Mouse (Mus musculus) embryonic fibroblast, embryonic 13.5 days (primary cell): Measurements from ENCODE around the gene Lat2. TPM values are rescaled to one million over a fixed set of nuclear protein-coding genes. Genes with fewer than 3 reads are reported as not detected.

Experiments
- H3K27ac ChIP-seq: 2 replicates; pipeline ENCODE4 v1.5.1; 2012; ENCODE audit warnings: low read length, control low read depth, inconsistent platforms; ENCODE audit not compliant: insufficient read depth
- H3K4me1 ChIP-seq: 2 replicates; pipeline ENCODE4 v1.6.1; 2011; ENCODE audit warnings: low read length; ENCODE audit not compliant: control insufficient read depth, insufficient read depth
- H3K4me3 ChIP-seq: 2 replicates; pipeline ENCODE4 v1.5.1; 2011; ENCODE audit warnings: mild to moderate bottlenecking, control low read depth, low read length; ENCODE audit not compliant: insufficient read depth
- CTCF ChIP-seq: IDR thresholded peaks from 2 replicates; pipeline ENCODE4 v1.5.1; 2011; ENCODE audit warnings: mild to moderate bottlenecking, control low read depth, low read length, moderate library complexity, borderline replicate concordance; ENCODE audit not compliant: insufficient read depth
- POLR2A ChIP-seq: IDR thresholded peaks from 2 replicates; pipeline ENCODE4 v1.6.1; 2011; ENCODE audit warnings: low read depth, mild to moderate bottlenecking, control low read depth, low read length, moderate library complexity
- polyA plus RNA-seq: library from polyadenylated mRNA; stranded (reverse); fragments of >200 nt; gene quantifications from 2 replicates; pipeline ENCODE4 v1.2.4, GENCODE M21; 2011; ENCODE audit warnings: low read depth; ENCODE audit not compliant: missing spikeins, insufficient read length

Gene Lat2
- polyA plus RNA-seq, 1 experiment, result 2.3 TPM

- TF ChIP-seq POLR2A, result no peak
- TF ChIP-seq CTCF, result no peak
- Histone ChIP-seq H3K4me3 (peak overlapping the region; percentile 98), H3K4me1 (peaks cover 4% of the 10 kb centered on the region; the same call in 1 of the 2 replicates), H3K27ac (peak overlapping the region; percentile 86)
Observed at GRCm38 (mm10) chr5:134638461-134639268, 23.8 kb upstream of the Lat2 start.

DNA sequence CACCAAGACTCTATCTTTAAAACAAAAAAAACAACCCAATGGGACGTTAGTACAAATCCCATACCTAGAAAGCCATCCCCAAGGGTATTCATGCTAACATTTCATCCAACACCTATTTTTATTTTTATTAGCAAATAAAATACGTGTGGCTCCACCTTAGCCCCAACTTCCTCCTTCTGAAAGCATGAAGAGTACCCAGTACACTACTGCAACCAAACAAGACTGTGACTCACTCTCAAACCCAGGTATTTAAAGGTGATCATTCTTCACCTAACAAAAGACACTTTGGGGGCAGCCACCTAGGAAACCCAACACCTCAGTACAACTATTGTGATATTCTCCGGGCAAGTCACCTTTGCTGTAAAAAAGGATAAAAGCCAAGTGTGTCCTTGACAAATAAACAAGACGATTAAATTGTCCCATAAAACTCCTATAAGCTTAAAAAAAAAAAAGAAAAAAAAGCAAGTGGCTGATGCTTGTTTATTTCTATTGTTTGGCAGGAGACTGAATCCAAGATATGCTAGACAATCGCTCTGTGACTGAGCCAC lies 23.1 kb upstream of the Lat2 start:
- no peak overlapping the region for H3K27ac ChIP-seq
- peak overlapping the region; percentile 98 for H3K4me3 ChIP-seq
- H3K4me1 ChIP-seq, result 0 out of 2 replicates have a peak, but pooled peaks cover 2% of the 10 kb centered on the region
- TF ChIP-seq POLR2A (no peak), CTCF (no peak)

DNA sequence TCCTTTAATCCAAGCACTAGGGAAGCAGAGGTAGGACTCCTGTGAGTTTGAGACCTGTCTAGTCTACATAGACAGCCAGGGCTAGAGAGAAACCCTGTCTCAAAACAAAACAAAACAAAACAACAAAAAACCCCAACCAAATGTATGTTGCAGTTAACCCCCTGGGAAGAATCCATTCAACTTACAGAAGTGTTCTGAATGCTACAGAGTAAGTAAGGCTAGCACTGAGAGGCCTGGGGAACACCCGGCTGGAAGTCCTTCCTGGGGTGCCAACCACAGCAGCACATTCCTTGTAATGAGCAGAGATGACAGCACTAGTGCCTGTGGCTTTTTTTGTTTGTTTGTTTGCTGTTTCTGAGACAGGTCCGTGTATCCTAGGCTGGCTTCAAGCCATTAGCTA lies 18.0 kb upstream of the Lat2 start:
- no peak overlapping the region for H3K27ac ChIP-seq
- TF ChIP-seq CTCF, result no peak
- TF ChIP-seq POLR2A, result no peak

GRCm38 (mm10) chr5:134630835-134631234 lies 16.0 kb upstream of the Lat2 start:
- Histone ChIP-seq H3K27ac (no peak overlapping the region), H3K4me1 (0 out of 2 replicates have a peak, but pooled peaks cover 4% of the 10 kb centered on the region), H3K4me3 (no peak overlapping the region)
- TF ChIP-seq POLR2A (no peak), CTCF (no peak)

More for the DNA sequence above, 18.0 kb upstream of the Lat2 start:
- H3K4me1 ChIP-seq, result 0 out of 2 replicates have a peak, but pooled peaks cover 4% of the 10 kb centered on the region
- no peak overlapping the region for H3K4me3 ChIP-seq

DNA sequence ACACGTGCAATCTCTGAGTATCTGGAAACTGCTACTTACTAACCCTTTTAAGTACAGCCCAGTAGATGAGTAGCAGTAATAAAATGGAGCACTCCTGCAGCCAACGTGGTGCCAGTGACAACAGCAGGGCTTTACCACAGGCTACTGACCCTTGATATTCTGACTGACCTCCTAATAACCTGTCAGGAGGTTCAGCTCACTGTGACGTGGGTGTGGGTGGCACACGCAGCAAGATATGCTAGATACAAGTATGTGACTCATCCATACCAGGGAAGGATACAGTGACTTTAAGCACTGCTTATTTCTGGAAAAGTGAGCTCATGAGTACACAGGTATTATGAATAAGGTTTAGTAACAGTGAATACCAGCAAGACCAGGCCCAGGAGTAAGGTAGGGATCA lies 14.7 kb upstream of the Lat2 start:
- no peak overlapping the region for H3K27ac ChIP-seq
- 0 out of 2 replicates have a peak, but pooled peaks cover 4% of the 10 kb centered on the region for H3K4me1 ChIP-seq

DNA sequence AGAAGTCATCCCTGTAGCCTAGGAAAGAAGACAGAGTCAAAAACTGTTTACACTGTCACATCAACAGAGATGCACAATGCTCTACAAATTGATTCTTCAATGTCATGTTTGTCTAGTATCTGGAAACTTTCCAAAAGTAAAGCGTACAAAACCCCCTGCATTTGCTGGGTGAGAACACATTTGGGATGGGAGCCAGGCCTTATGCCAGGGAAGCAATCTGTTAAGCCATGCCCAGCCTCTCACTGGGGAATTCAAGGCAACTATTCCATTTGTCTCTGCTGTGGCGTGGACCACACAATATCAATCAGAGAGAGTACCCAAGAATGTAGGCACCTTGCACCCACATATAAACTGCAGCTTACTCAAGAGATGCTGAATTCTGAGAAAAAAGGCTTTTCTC lies 7.2 kb upstream of the Lat2 start:
- peaks cover 5% of the 10 kb centered on the region; the same call in 1 of the 2 replicates for H3K4me1 ChIP-seq
- TF ChIP-seq CTCF (no peak), POLR2A (no peak)
- H3K27ac ChIP-seq, result no peak overlapping the region
- H3K4me3 ChIP-seq, result no peak overlapping the region

More for the DNA sequence above, 14.7 kb upstream of the Lat2 start:
- TF ChIP-seq CTCF (no peak), POLR2A (no peak)
- H3K4me3 ChIP-seq, result no peak overlapping the region

- Histone ChIP-seq H3K4me1 (peaks cover 5% of the 10 kb centered on the region; the same call in 1 of the 2 replicates), H3K4me3 (no peak overlapping the region), H3K27ac (no peak overlapping the region)
- no peak for TF ChIP-seq POLR2A
- no peak for TF ChIP-seq CTCF
Observed at GRCm38 (mm10) chr5:134621099-134621640, 6.3 kb upstream of the Lat2 start.

GRCm38 (mm10) chr5:134620457-134620856 lies 5.6 kb upstream of the Lat2 start:
- no peak for TF ChIP-seq POLR2A
- TF ChIP-seq CTCF, result no peak
- no peak overlapping the region for H3K4me3 ChIP-seq
- peaks cover 5% of the 10 kb centered on the region; the same call in 1 of the 2 replicates for H3K4me1 ChIP-seq
- H3K27ac ChIP-seq, result no peak overlapping the region

GRCm38 (mm10) chr5:134617071-134617470 lies 2.2 kb upstream of the Lat2 start:
- TF ChIP-seq POLR2A, result no peak
- peak; percentile 94 for TF ChIP-seq CTCF
- H3K4me1 ChIP-seq, result peaks cover 10% of the 10 kb centered on the region
- H3K27ac ChIP-seq, result no peak overlapping the region
- no peak overlapping the region for H3K4me3 ChIP-seq

DNA sequence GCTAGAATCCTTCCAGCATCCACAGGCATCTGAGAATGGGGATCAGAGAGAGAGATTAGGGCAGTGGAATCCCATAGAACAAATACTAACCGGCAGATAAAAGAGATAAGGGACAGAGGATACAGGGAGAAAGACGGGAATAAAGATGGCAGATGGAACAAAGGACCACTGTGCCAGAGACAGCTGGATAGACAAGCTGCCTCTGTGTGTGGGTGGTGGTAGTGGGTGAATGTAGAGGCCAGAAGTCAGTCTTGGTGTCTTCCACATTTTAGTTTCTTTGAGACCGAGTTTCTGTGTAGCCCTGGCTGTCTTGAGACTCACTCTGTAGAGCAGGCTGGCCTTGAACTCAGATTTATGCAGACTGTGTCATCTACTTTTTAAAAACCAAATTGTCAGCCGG lies 955 bp upstream of the Lat2 start:
- Histone ChIP-seq H3K27ac (no peak overlapping the region), H3K4me3 (no peak overlapping the region), H3K4me1 (peaks cover 12% of the 10 kb centered on the region)
- TF ChIP-seq POLR2A (no peak), CTCF (no peak)
